Mouse (Mus musculus) CH12F3 (cell line): ENCODE data around the gene Olfr142.
"Not testable (repeated sequence)": the region's sequence is repeated elsewhere in the genome, so short reads cannot be mapped to it uniquely, and the experiment has no call there.

Source experiments
- in situ Hi-C: fragments of 300-500 bp; cut with MboI; formaldehyde crosslinking; loops from 2 replicates; pipeline ENCODE4 v1.14.3; 2020; ENCODE audit warnings: low sequenced_read_pairs

Olfr142 gene

DNA sequence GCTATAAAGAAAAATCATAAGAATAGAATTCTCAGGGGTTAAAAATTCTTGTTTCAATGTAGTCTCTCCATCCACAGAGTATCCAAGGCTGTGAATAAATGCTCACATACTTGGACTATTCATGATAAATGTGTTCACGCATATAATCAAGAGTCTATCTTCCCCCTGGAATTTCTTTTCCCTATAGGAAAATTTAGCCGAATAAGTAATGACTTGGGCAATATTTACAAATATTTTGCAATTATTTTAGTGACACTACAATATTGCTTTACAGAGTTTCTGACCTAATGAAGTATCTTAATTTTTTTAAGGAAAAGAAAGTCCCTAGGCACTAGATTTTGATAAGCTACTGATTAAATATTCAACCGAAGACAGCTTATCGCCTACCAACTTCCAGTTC lies at the start of gene Olfr142:
Gene Olfr142, minus strand, starts transcription at position 101 of the 400 bp plus-strand sequence.
- in situ Hi-C loops, result no loop called here

DNA sequence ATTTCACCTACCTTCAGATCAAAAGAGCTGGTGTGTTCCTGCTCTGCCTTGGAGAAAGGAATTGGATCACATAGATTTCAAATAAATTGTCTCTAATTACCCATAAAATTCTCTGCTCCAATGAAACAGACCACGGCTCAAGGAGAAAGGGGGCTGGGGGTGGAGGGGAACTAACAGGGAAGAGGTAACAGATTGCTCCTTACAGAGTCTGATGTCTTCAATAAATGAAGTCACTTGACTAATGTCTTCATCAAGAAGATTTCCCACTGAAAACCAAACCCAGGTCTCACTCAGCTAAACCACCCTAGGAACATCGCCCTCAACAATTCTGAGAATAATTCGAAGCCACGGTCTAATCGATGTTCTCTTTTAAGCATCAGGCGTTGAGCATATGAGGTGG lies 35.3 kb upstream of the Olfr142 start, which contains the start of gene Olfr1272:
Gene Olfr1272, minus strand, starts transcription at position 101 of the 400 bp plus-strand sequence.
- in situ Hi-C loops, result no loop called here

DNA sequence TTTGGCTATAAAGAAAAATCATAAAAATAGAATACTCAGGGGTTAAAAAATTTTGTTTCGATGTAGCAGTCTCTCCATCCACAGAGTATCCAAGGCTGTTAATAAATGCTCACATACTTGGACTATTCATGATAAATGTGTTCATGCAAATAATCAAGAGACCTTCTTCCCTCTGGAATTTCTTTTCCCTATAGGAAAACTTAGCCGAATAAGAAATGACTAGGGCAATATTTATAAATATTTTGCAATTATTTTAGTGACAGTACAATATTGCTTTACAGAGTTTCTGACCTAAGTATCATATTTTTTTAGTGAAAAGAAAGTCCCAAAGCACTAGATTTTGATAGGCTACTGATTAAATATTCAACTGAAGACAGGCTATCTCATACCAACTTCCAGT lies 13.5 kb upstream of the Olfr142 start, which contains the start of gene Olfr1271:
Gene Olfr1271, minus strand, starts transcription at position 101 of the 400 bp plus-strand sequence.
- in situ Hi-C loops, result no loop called here

DNA sequence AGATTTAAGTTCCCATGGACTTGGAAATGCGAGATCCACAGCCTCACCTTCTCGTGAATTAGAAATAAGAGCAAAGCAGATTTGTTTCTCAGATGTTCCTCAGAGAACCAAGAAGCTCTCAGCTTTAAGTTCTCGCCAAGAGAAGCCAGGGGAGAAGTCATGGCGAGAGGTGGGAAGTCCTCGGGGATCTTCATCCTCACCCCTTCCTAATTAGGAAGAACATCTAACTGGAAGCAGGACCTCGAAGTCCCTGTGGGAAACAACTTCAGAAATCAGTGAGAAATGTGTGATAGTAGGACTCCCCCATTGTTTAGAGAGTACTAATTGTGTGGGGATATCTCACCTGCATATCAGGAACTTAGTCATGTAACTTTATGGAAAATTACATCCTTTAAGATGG lies 33.0 kb downstream of the Olfr142 start, which contains the start of gene Olfr1506:
Gene Olfr1506, minus strand, starts transcription at position 101 of the 400 bp plus-strand sequence.
- in situ Hi-C loops, result not testable (repeated sequence)
